Mouse (Mus musculus): ENCODE results near the gene Adh5. TPM values are rescaled to one million over a fixed set of nuclear protein-coding genes. Genes with fewer than 3 reads are reported as not detected.

The Adh5 gene
- polyA plus RNA-seq, 1 experiment = 79.7 TPM

GRCm38 (mm10) chr3:138407920-138408319, 35.0 kb upstream of the Adh5 start:
- TF ChIP-seq E2F4 (IDR thresholded peaks at IDR 0.05; ENCODE audit: insufficient read depth) (no peak), MAX (IDR thresholded peaks at IDR 0.05; ENCODE audit: low read depth) (no peak), TCF3 (IDR thresholded peaks at IDR 0.05; ENCODE audit: insufficient read length, low read depth) (no peak), MYOG (IDR thresholded peaks at IDR 0.05; ENCODE audit: control insufficient read depth in 1 of 3, insufficient read depth in 1 of 3, insufficient read length in 2 of 3, low read depth in 2 of 3) (no peak), USF1 (IDR thresholded peaks at IDR 0.05; ENCODE audit: low read depth) (no peak), POLR2AphosphoS2 (IDR thresholded peaks at IDR 0.05; ENCODE audit: insufficient read length, low read depth) (no peak), SRF (IDR thresholded peaks at IDR 0.05; ENCODE audit: control insufficient read depth, insufficient read length, low read depth) (no peak), POLR2A (IDR thresholded peaks at IDR 0.05; ENCODE audit: insufficient read length, low read depth) (no peak), CEBPB (IDR thresholded peaks at IDR 0.05; ENCODE audit: insufficient read depth, poor library complexity, severe bottlenecking) (no peak), REST (IDR thresholded peaks at IDR 0.05; ENCODE audit: insufficient read depth, insufficient read length) (no peak), TCF12 (IDR thresholded peaks at IDR 0.05; ENCODE audit: insufficient read depth, poor library complexity, severe bottlenecking) (no peak)

GRCm38 (mm10) chr3:138409585-138409984, 33.3 kb upstream of the Adh5 start:
- TF ChIP-seq USF1 (IDR thresholded peaks at IDR 0.05; ENCODE audit: low read depth) = no peak
- no peak for TF ChIP-seq POLR2AphosphoS2 (IDR thresholded peaks at IDR 0.05; ENCODE audit: insufficient read length, low read depth)
- no peak for TF ChIP-seq MYOD1 (IDR thresholded peaks at IDR 0.05; ENCODE audit: control insufficient read depth in 1 of 3, insufficient read length in 2 of 3, low read depth in 2 of 3)
- TF ChIP-seq REST (IDR thresholded peaks at IDR 0.05; ENCODE audit: insufficient read depth, insufficient read length) = no peak
- no peak for TF ChIP-seq E2F4 (IDR thresholded peaks at IDR 0.05; ENCODE audit: insufficient read depth)
- TF ChIP-seq CEBPB (IDR thresholded peaks at IDR 0.05; ENCODE audit: insufficient read depth, poor library complexity, severe bottlenecking) = no peak
- TF ChIP-seq POLR2A (IDR thresholded peaks at IDR 0.05; ENCODE audit: insufficient read length, low read depth) = no peak
- no peak for TF ChIP-seq TCF3 (IDR thresholded peaks at IDR 0.05; ENCODE audit: insufficient read length, low read depth)
- TF ChIP-seq MAX (IDR thresholded peaks at IDR 0.05; ENCODE audit: low read depth) = no peak
- TF ChIP-seq TCF12 (IDR thresholded peaks at IDR 0.05; ENCODE audit: insufficient read depth, poor library complexity, severe bottlenecking) = no peak
- no peak for TF ChIP-seq MYOG (IDR thresholded peaks at IDR 0.05; ENCODE audit: control insufficient read depth in 1 of 3, insufficient read depth in 1 of 3, insufficient read length in 2 of 3, low read depth in 2 of 3)
- no peak for TF ChIP-seq SRF (IDR thresholded peaks at IDR 0.05; ENCODE audit: control insufficient read depth, insufficient read length, low read depth)
- Histone ChIP-seq H3K27me3 (ENCODE audit: control insufficient read depth, insufficient read depth, insufficient read length) (no peaks in the 10 kb centered on the region), H3ac (ENCODE audit: control insufficient read depth, insufficient read length) (no peak overlapping the region), H3K36me3 (ENCODE audit: control insufficient read depth, insufficient read depth) (no peaks in the 10 kb centered on the region), H3K4me3 (no peak overlapping the region), H3K79me2 (ENCODE audit: control insufficient read depth, insufficient read depth) (no peaks in the 10 kb centered on the region), H3K4me2 (ENCODE audit: low read depth) (no peak overlapping the region)

More at GRCm38 (mm10) chr3:138407920-138408319, 35.0 kb upstream of the Adh5 start:
- Histone ChIP-seq H3K27me3 (ENCODE audit: control insufficient read depth, insufficient read depth, insufficient read length) (no peaks in the 10 kb centered on the region), H3K36me3 (ENCODE audit: control insufficient read depth, insufficient read depth) (no peaks in the 10 kb centered on the region), H3ac (ENCODE audit: control insufficient read depth, insufficient read length) (no peak overlapping the region), H3K4me3 (no peak overlapping the region), H3K4me2 (ENCODE audit: low read depth) (no peak overlapping the region), H3K79me2 (ENCODE audit: control insufficient read depth, insufficient read depth) (no peaks in the 10 kb centered on the region)

GRCm38 (mm10) chr3:138410211-138410610, 32.7 kb upstream of the Adh5 start:
- TF ChIP-seq E2F4 (IDR thresholded peaks at IDR 0.05; ENCODE audit: insufficient read depth) = no peak
- no peak for TF ChIP-seq USF1 (IDR thresholded peaks at IDR 0.05; ENCODE audit: low read depth)
- TF ChIP-seq TCF3 (IDR thresholded peaks at IDR 0.05; ENCODE audit: insufficient read length, low read depth) = no peak
- TF ChIP-seq REST (IDR thresholded peaks at IDR 0.05; ENCODE audit: insufficient read depth, insufficient read length) = no peak
- TF ChIP-seq POLR2AphosphoS2 (IDR thresholded peaks at IDR 0.05; ENCODE audit: insufficient read length, low read depth) = no peak
- H3K4me2 ChIP-seq (ENCODE audit: low read depth) = no peak overlapping the region
- no peak overlapping the region for H3ac ChIP-seq (ENCODE audit: control insufficient read depth, insufficient read length)
- H3K36me3 ChIP-seq (ENCODE audit: control insufficient read depth, insufficient read depth) = no peaks in the 10 kb centered on the region
- H3K4me3 ChIP-seq = no peak overlapping the region
- H3K27me3 ChIP-seq (ENCODE audit: control insufficient read depth, insufficient read depth, insufficient read length) = no peaks in the 10 kb centered on the region
- no peaks in the 10 kb centered on the region for H3K79me2 ChIP-seq (ENCODE audit: control insufficient read depth, insufficient read depth)

GRCm38 (mm10) chr3:138415121-138415690, 27.7 kb upstream of the Adh5 start, which contains the start of gene Adh4:
Gene Adh4 (plus strand): TSS chr3:138415466.
- Histone ChIP-seq H3K36me3 (ENCODE audit: control insufficient read depth, insufficient read depth) (no peaks in the 10 kb centered on the region), H3ac (ENCODE audit: control insufficient read depth, insufficient read length) (no peak within 1 kb of the TSS), H3K4me2 (ENCODE audit: low read depth) (no peak within 1 kb of the TSS), H3K4me3 (no peak within 1 kb of the TSS), H3K27me3 (ENCODE audit: control insufficient read depth, insufficient read depth, insufficient read length) (no peaks in the 10 kb centered on the region), H3K79me2 (ENCODE audit: control insufficient read depth, insufficient read depth) (no peaks in the 10 kb centered on the region)
- no peak for TF ChIP-seq MYOD1 (IDR thresholded peaks at IDR 0.05; ENCODE audit: control insufficient read depth in 1 of 3, insufficient read length in 2 of 3, low read depth in 2 of 3)
- TF ChIP-seq SRF (IDR thresholded peaks at IDR 0.05; ENCODE audit: control insufficient read depth, insufficient read length, low read depth) = no peak
- no peak for TF ChIP-seq CEBPB (IDR thresholded peaks at IDR 0.05; ENCODE audit: insufficient read depth, poor library complexity, severe bottlenecking)
- no peak for TF ChIP-seq REST (IDR thresholded peaks at IDR 0.05; ENCODE audit: insufficient read depth, insufficient read length)
- TF ChIP-seq E2F4 (IDR thresholded peaks at IDR 0.05; ENCODE audit: insufficient read depth) = no peak
- no peak for TF ChIP-seq MAX (IDR thresholded peaks at IDR 0.05; ENCODE audit: low read depth)
- no peak for TF ChIP-seq TCF3 (IDR thresholded peaks at IDR 0.05; ENCODE audit: insufficient read length, low read depth)
- no peak for TF ChIP-seq POLR2AphosphoS2 (IDR thresholded peaks at IDR 0.05; ENCODE audit: insufficient read length, low read depth)
- TF ChIP-seq USF1 (IDR thresholded peaks at IDR 0.05; ENCODE audit: low read depth) = no peak
- TF ChIP-seq POLR2A (IDR thresholded peaks at IDR 0.05; ENCODE audit: insufficient read length, low read depth) = no peak
- no peak for TF ChIP-seq MYOG (IDR thresholded peaks at IDR 0.05; ENCODE audit: control insufficient read depth in 1 of 3, insufficient read depth in 1 of 3, insufficient read length in 2 of 3, low read depth in 2 of 3)
- no peak for TF ChIP-seq TCF12 (IDR thresholded peaks at IDR 0.05; ENCODE audit: insufficient read depth, poor library complexity, severe bottlenecking)

Data from myocyte (in vitro differentiated cells).